Mouse (Mus musculus): ENCODE results near the gene Yju2. TPM values are rescaled to one million over a fixed set of nuclear protein-coding genes. Genes with fewer than 3 reads are reported as not detected.

The Yju2 gene
- total and polyA plus RNA-seq, 2 experiments from 2014 or later = 10.1 to 14.6 TPM

DNA sequence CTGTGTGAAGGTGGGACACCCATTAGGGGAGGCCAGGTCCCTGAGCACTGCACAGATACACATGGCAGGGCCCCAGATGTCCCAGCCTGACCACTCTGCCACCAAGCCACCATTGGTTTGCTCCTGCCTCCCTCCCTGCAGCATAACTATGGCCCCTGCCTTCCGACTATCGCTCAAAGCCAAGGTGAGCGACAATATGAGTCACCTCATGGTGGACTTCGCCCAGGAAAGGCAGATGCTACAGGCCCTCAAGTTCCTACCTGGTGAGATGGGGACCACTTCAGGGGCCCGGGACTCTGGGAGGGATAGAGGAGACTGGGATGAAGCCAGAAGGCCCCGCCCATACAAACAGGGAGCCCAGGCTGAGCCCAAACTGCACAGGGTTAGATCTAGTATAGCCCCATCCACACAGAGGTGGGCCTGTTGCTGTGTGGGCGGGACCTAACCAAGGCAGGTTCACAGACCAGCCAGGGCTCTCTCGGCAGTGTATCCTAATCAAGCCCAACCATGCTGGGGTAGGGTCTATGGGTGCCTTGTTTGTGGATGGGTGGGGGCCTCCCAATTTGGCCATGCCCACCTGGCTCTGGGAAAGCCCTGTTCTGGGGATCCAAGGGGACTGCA, 31.5 kb downstream of the Yju2 start:
- Histone ChIP-seq H3K4me2 (ENCODE audit: low read depth, low read length, poor library complexity, severe bottlenecking) (no peak overlapping the region), H3K9ac (replicated peaks; ENCODE audit: low read length, poor library complexity, severe bottlenecking) (no peak overlapping the region), H3K4me3 (ENCODE audit: low read depth, low read length) (no peak overlapping the region), H3K27ac (ENCODE audit: low read depth, low read length) (no peak overlapping the region), H3K9me3 (ENCODE audit: low read length) (no peaks in the 10 kb centered on the region), H3K27me3 (ENCODE audit: insufficient read depth, low read length) (no peaks in the 10 kb centered on the region), H3K36me3 (ENCODE audit: insufficient read depth, low read length) (peaks cover 40% of the 10 kb centered on the region), H3K4me1 (ENCODE audit: insufficient read depth, low read length) (peaks cover 7% of the 10 kb centered on the region)
- no peak for DNase-seq (ENCODE audit: low spot score)
- 0 out of 2 replicates have a peak, but pooled peaks have one; percentile 12 for ATAC-seq (ENCODE audit: low FRiP score)
- WGBS = 91% methylated on average over 8 of the region's 8 CpGs
- TF ChIP-seq CTCF (IDR thresholded peaks at IDR 0.05) = no peak

DNA sequence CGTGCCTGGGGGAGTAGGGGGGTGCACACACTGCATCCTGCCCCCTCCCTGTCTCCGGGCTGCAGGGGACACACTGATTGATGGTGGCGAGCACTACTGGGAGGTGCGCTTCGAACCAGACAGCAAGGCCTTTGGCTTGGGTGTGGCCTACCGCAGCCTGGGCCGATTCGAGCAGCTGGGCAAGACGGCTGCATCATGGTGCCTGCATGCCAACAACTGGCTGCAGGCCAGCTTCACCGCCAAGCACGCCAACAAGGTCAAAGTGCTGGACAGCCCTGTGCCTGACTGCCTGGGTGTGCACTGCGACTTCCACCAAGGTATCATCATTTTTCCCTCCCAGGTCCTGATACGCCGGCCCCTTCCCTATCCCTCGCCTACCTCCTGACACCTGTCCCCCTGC, 37.1 kb downstream of the Yju2 start:
- ATAC-seq (ENCODE audit: low FRiP score) (no peak), DNase-seq (ENCODE audit: low spot score) (no peak)
- no peak overlapping the region for H3K27ac ChIP-seq (ENCODE audit: low read depth, low read length)
- no peaks in the 10 kb centered on the region for H3K27me3 ChIP-seq (ENCODE audit: insufficient read depth, low read length)
- H3K36me3 ChIP-seq (ENCODE audit: insufficient read depth, low read length) = peaks cover 39% of the 10 kb centered on the region
- H3K4me3 ChIP-seq (ENCODE audit: low read depth, low read length) = no peak overlapping the region
- H3K4me2 ChIP-seq (ENCODE audit: low read depth, low read length, poor library complexity, severe bottlenecking) = no peak overlapping the region
- 86% methylated on average over 15 of the region's 15 CpGs for WGBS
- H3K4me1 ChIP-seq (ENCODE audit: insufficient read depth, low read length) = no peaks in the 10 kb centered on the region
- H3K9me3 ChIP-seq (ENCODE audit: low read length) = no peaks in the 10 kb centered on the region
- no peak overlapping the region for H3K9ac ChIP-seq (replicated peaks; ENCODE audit: low read length, poor library complexity, severe bottlenecking)
- TF ChIP-seq CTCF (IDR thresholded peaks at IDR 0.05) = no peak

DNA sequence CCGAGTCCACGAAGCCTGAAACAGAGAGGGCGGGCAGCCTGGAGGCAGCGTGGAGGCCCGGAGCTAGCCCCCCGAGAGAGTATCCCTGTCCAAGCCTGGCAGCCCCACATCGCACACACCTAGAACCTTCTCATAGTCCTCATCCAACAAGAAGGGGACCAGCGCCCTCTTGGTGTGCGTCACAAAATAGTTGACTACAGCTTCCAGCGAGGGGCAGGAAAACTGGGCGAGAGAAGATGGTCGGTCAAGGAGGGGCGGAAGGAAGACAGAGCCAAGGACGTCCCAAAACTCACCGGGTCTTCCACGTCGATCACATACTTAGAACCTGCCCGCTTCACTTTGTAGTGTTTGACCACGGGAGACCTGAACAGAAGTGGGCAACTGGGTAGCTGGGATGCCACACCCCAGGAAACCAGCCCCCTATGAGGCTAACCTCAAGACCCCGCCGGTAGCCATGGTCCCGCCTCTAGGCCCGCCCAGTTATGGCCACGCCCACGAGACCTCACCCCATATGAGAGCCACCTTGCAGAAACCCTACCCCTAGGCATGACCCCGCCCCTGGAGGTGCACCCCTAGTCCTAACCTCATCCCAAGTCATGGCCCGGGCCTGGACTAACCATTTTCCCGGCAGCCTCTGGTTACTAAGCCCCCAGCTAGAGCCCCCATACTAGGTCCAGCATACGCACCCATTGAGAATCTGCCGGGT, 41.0 kb downstream of the Yju2 start:
- Histone ChIP-seq H3K9ac (replicated peaks; ENCODE audit: low read length, poor library complexity, severe bottlenecking) (no peak overlapping the region), H3K9me3 (ENCODE audit: low read length) (no peaks in the 10 kb centered on the region), H3K27me3 (ENCODE audit: insufficient read depth, low read length) (no peaks in the 10 kb centered on the region), H3K4me1 (ENCODE audit: insufficient read depth, low read length) (no peaks in the 10 kb centered on the region), H3K36me3 (ENCODE audit: insufficient read depth, low read length) (peaks cover 19% of the 10 kb centered on the region), H3K27ac (ENCODE audit: low read depth, low read length) (no peak overlapping the region), H3K4me2 (ENCODE audit: low read depth, low read length, poor library complexity, severe bottlenecking) (no peak overlapping the region), H3K4me3 (ENCODE audit: low read depth, low read length) (no peak overlapping the region)
- WGBS = 12% methylated on average over 30 of the region's 30 CpGs
- no peak for DNase-seq (ENCODE audit: low spot score)
- peak; percentile 41 for TF ChIP-seq CTCF (IDR thresholded peaks at IDR 0.05)
- peak; percentile 29; the same call in 1 of the 2 replicates for ATAC-seq (ENCODE audit: low FRiP score)

DNA sequence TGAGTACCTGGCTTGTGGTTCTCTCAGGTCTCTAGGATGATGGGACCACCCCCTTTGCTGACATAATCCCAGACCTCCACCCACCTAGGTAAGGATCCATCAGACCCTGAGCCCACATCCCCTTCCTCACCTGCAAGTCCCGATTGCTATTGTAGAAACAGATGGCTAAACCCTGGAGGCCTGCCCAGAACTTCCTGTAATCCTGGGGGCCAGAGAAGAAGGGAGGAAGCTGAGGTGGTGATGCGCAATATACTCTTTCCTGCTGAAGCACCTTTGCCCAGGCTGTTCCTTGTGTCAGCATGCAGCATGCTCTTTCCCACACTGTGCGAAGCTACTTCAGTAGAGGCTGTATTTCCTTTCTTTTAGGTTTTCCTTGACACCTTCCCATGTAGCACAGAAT, 44.1 kb downstream of the Yju2 start:
- no peak overlapping the region for H3K4me2 ChIP-seq (ENCODE audit: low read depth, low read length, poor library complexity, severe bottlenecking)
- DNase-seq (ENCODE audit: low spot score) (no peak), ATAC-seq (ENCODE audit: low FRiP score) (no peak)
- H3K9me3 ChIP-seq (ENCODE audit: low read length) = no peaks in the 10 kb centered on the region
- H3K27ac ChIP-seq (ENCODE audit: low read depth, low read length) = no peak overlapping the region
- TF ChIP-seq CTCF (IDR thresholded peaks at IDR 0.05) = no peak
- H3K9ac ChIP-seq (replicated peaks; ENCODE audit: low read length, poor library complexity, severe bottlenecking) = no peak overlapping the region
- WGBS = 81% methylated on average over 3 of the region's 3 CpGs
- H3K4me1 ChIP-seq (ENCODE audit: insufficient read depth, low read length) = no peaks in the 10 kb centered on the region
- no peaks in the 10 kb centered on the region for H3K27me3 ChIP-seq (ENCODE audit: insufficient read depth, low read length)
- no peaks in the 10 kb centered on the region for H3K36me3 ChIP-seq (ENCODE audit: insufficient read depth, low read length)
- no peak overlapping the region for H3K4me3 ChIP-seq (ENCODE audit: low read depth, low read length)

DNA sequence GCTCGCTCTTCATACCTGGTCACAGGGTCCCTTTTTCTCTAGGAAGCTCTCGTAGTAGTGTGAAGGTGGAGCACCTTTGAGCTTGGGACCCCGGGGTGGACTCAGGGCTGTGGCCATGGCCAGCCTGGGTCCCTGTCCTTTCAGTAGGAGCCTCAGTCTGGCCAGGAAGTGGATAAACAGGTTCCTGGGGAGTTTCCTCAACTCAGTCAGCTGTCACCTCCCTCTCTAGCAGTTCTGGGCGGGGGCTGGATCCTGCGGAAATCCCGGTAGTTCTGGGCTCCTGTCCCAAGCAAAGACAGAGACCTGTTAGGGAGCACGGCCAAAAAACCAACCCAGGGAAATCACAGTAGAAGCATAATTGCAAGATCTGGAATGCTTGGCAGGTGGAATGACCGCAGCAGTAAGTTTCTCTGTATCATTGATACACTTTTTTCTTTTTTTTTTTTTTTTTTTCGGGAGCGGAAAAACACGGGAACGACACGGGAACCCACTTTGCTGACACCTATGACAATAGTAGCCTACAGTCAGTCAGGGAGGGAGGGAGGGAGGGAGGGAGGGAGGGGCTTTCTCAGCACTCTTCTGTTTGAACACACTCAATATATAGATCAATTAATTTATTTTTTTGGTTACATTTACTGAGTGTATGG, 46.6 kb downstream of the Yju2 start, which contains the start of the genes Stap2 and Mpnd:
Stap2 (minus strand) TSS at position 170 of the 647 bp plus-strand sequence.
Mpnd (plus strand) TSS at position 297 of the 647 bp plus-strand sequence.
- Histone ChIP-seq H3K36me3 (ENCODE audit: insufficient read depth, low read length) (no peaks in the 10 kb centered on the region), H3K4me2 (ENCODE audit: low read depth, low read length, poor library complexity, severe bottlenecking) (no peak within 1 kb of the TSS), H3K4me1 (ENCODE audit: insufficient read depth, low read length) (peaks cover 8% of the 10 kb centered on the region), H3K4me3 (ENCODE audit: low read depth, low read length) (no peak within 1 kb of the TSS), H3K9me3 (ENCODE audit: low read length) (no peaks in the 10 kb centered on the region), H3K27ac (ENCODE audit: low read depth, low read length) (no peak within 1 kb of the TSS), H3K9ac (replicated peaks; ENCODE audit: low read length, poor library complexity, severe bottlenecking) (no peak within 1 kb of the TSS), H3K27me3 (ENCODE audit: insufficient read depth, low read length) (no peaks in the 10 kb centered on the region)
- WGBS = 59% methylated on average over 13 of the region's 13 CpGs
- ATAC-seq (ENCODE audit: low FRiP score) (no peak), DNase-seq (ENCODE audit: low spot score) (peak; percentile 57)
- TF ChIP-seq CTCF (IDR thresholded peaks at IDR 0.05) = no peak

DNA sequence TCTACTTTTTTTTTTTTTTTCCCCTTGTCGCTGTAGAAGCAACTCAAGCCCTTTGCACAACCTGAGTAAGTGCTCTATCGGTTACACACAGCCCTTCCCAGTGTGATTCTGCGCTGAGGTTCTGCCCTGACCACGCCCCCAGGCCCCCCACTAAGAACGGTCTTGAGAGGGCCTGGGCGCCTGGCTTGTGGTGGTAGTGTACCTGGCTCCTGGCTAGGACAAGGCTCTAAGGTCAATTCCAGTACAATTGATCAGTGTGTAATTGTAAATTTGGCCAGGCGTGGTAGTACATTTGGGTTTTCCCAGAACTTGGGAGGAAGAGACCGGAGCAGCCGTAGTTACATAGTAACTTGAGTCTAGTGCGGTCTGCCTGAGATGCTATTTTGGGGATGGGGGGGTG, 48.1 kb downstream of the Yju2 start:
- DNase-seq (ENCODE audit: low spot score) (no peak), ATAC-seq (ENCODE audit: low FRiP score) (no peak)
- no peak overlapping the region for H3K4me2 ChIP-seq (ENCODE audit: low read depth, low read length, poor library complexity, severe bottlenecking)
- no peak for TF ChIP-seq CTCF (IDR thresholded peaks at IDR 0.05)
- no peaks in the 10 kb centered on the region for H3K27me3 ChIP-seq (ENCODE audit: insufficient read depth, low read length)
- no peak overlapping the region for H3K9ac ChIP-seq (replicated peaks; ENCODE audit: low read length, poor library complexity, severe bottlenecking)
- H3K9me3 ChIP-seq (ENCODE audit: low read length) = no peaks in the 10 kb centered on the region
- peaks cover 11% of the 10 kb centered on the region for H3K4me1 ChIP-seq (ENCODE audit: insufficient read depth, low read length)
- 60% methylated on average over 10 of the region's 10 CpGs for WGBS
- H3K36me3 ChIP-seq (ENCODE audit: insufficient read depth, low read length) = 0 out of 2 replicates have a peak, but pooled peaks cover 7% of the 10 kb centered on the region
- no peak overlapping the region for H3K4me3 ChIP-seq (ENCODE audit: low read depth, low read length)
- no peak overlapping the region for H3K27ac ChIP-seq (ENCODE audit: low read depth, low read length)
